Mouse (Mus musculus): ENCODE data around the gene Ttc7b. TPM values are rescaled to one million over a fixed set of nuclear protein-coding genes. Genes with fewer than 3 reads are reported as not detected.

Gene Ttc7b
- polyA plus RNA-seq, 1 experiment from 2014 or later, result 4.0 TPM

DNA sequence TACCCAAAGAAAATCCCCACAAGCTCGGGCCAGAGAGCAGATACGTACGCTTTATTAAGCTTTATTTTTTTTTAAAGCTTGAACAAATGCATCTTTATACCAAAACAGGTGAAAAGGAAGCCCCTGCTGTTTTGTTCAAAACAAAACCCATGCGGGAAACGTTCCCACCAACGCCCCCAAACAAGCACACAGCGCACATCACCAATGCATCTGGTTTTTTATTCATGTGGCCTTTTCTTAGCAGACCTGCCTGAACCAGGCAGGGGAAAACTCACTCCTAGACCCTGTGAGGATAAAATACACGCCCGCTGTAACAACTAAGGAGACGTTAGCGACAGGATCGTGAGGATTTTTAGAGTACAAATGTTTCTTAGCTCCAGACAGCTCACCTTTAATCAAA lies 14.4 kb upstream of the Ttc7b start:
- Histone ChIP-seq H3K27me3 (replicated peaks; ENCODE audit: control insufficient read depth, insufficient read depth, low read length) (no peaks in the 10 kb centered on the region), H3K36me3 (ENCODE audit: control insufficient read depth, insufficient read depth) (no peaks in the 10 kb centered on the region), H3K27ac (ENCODE audit: low read depth, low read length) (no peak overlapping the region), H3K4me2 (replicated peaks; ENCODE audit: low read depth) (no peak overlapping the region), H3K4me1 (replicated peaks; ENCODE audit: control insufficient read depth, insufficient read depth, low read length) (no peaks in the 10 kb centered on the region), H3K9me3 (ENCODE audit: control insufficient read depth) (no peaks in the 10 kb centered on the region), H3K9ac (ENCODE audit: low read depth, low read length) (no peak overlapping the region), H3K4me3 (ENCODE audit: low read depth, low read length) (no peak overlapping the region)
- ATAC-seq, result no peak
- TF ChIP-seq CTCF (IDR thresholded peaks at IDR 0.05; ENCODE audit: low read depth), result no peak
- 87% methylated on average over 12 of the region's 12 CpGs for WGBS

DNA sequence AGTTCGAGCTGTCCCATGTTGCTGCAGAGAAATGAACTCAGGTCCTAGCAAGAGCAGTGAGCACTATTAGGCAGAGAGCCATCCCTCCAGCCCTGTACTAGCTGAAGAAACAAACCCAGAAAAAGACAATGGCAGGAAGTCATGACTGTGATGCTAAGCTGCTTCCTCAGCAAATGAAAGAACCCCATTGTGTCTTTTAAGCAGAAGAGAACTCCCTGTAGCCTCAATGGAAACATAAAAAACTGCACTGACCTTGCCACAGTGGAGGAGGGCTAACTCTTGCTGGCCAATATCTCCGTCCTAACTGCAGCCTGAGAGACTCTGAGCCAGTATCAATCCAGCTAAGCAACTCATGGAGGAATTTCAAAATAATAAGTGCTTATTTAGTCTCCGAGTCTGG lies 13.4 kb upstream of the Ttc7b start:
- no peak overlapping the region for H3K4me2 ChIP-seq (replicated peaks; ENCODE audit: low read depth)
- H3K4me1 ChIP-seq (replicated peaks; ENCODE audit: control insufficient read depth, insufficient read depth, low read length), result 0 out of 2 replicates have a peak, but pooled peaks cover 4% of the 10 kb centered on the region
- H3K4me3 ChIP-seq (ENCODE audit: low read depth, low read length), result no peak overlapping the region
- WGBS, result 53% methylated on average over 3 of the region's 3 CpGs
- no peak for ATAC-seq
- H3K27me3 ChIP-seq (replicated peaks; ENCODE audit: control insufficient read depth, insufficient read depth, low read length), result no peaks in the 10 kb centered on the region
- H3K9me3 ChIP-seq (ENCODE audit: control insufficient read depth), result no peaks in the 10 kb centered on the region
- no peak overlapping the region for H3K9ac ChIP-seq (ENCODE audit: low read depth, low read length)
- no peak overlapping the region for H3K27ac ChIP-seq (ENCODE audit: low read depth, low read length)
- TF ChIP-seq CTCF (IDR thresholded peaks at IDR 0.05; ENCODE audit: low read depth), result no peak
- no peaks in the 10 kb centered on the region for H3K36me3 ChIP-seq (ENCODE audit: control insufficient read depth, insufficient read depth)

DNA sequence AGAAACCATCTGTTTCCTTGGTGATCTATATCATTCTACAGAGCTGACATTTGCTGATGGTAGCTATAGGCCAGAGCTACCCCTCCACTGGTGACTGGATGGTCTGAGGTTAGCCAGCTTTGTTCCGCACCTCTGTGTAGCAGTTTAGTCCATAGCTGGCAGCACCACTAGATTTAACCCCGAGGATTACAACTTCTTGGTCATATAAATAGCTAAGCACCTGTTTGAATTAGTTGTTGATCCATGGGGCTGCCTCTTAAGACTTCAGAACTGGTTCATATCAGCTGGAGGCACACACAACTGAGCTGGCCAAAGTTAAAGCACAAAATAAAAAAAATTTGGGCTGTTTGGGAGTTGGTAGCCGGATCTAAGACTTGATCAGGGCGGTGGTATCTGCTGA lies 12.6 kb upstream of the Ttc7b start:
- 80% methylated on average over 4 of the region's 4 CpGs for WGBS
- Histone ChIP-seq H3K36me3 (ENCODE audit: control insufficient read depth, insufficient read depth) (no peaks in the 10 kb centered on the region), H3K9ac (ENCODE audit: low read depth, low read length) (no peak overlapping the region), H3K4me3 (ENCODE audit: low read depth, low read length) (no peak overlapping the region), H3K9me3 (ENCODE audit: control insufficient read depth) (no peaks in the 10 kb centered on the region), H3K27ac (ENCODE audit: low read depth, low read length) (no peak overlapping the region), H3K27me3 (replicated peaks; ENCODE audit: control insufficient read depth, insufficient read depth, low read length) (no peaks in the 10 kb centered on the region), H3K4me1 (replicated peaks; ENCODE audit: control insufficient read depth, insufficient read depth, low read length) (0 out of 2 replicates have a peak, but pooled peaks cover 5% of the 10 kb centered on the region), H3K4me2 (replicated peaks; ENCODE audit: low read depth) (no peak overlapping the region)
- ATAC-seq, result no peak
- no peak for TF ChIP-seq CTCF (IDR thresholded peaks at IDR 0.05; ENCODE audit: low read depth)

DNA sequence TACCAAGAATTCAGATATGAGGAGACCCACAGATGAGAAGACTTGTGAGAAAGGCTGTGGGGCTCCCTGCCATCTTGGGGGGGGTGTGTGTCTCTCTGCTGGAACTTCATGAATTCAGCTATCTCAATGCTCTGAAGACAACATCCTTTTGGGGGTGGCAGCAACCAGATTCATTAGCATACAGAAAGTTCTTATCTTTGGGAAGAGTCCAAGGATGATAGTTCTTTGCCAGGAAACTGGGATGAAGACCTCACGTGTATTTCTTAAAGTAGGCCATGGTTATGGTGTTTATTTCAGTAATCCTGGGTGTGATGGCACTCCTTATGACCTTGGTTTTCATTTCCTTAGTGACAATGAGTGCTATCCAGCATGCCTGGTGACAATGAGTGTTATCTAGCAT lies 11.1 kb upstream of the Ttc7b start:
- no peak overlapping the region for H3K4me3 ChIP-seq (ENCODE audit: low read depth, low read length)
- no peak overlapping the region for H3K27ac ChIP-seq (ENCODE audit: low read depth, low read length)
- no peaks in the 10 kb centered on the region for H3K27me3 ChIP-seq (replicated peaks; ENCODE audit: control insufficient read depth, insufficient read depth, low read length)
- 35% methylated on average over 1 of the region's 1 CpGs for WGBS
- no peaks in the 10 kb centered on the region for H3K9me3 ChIP-seq (ENCODE audit: control insufficient read depth)
- ATAC-seq, result no peak
- H3K9ac ChIP-seq (ENCODE audit: low read depth, low read length), result no peak overlapping the region
- 0 out of 2 replicates have a peak, but pooled peaks cover 5% of the 10 kb centered on the region for H3K4me1 ChIP-seq (replicated peaks; ENCODE audit: control insufficient read depth, insufficient read depth, low read length)
- no peak for TF ChIP-seq CTCF (IDR thresholded peaks at IDR 0.05; ENCODE audit: low read depth)
- H3K36me3 ChIP-seq (ENCODE audit: control insufficient read depth, insufficient read depth), result no peaks in the 10 kb centered on the region
- H3K4me2 ChIP-seq (replicated peaks; ENCODE audit: low read depth), result no peak overlapping the region

DNA sequence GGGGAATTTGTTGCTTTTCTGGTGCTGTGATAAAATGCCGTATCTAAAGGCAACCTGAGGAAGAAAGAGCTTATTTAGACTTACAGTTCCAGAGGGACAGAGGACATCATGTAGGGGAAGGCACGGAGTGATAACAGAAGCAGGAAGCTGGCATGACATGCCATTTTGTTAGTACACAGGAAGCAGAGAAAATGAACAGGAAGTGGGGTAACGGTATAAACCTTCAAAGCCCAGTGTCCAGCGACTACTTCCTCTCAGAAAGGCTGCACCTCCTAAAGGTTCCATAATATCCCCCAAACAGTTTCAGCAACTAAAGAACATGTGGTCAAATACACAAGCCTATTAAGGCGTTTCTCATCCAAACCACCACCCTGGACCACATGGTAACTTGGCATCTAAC lies 10.2 kb upstream of the Ttc7b start:
- H3K27me3 ChIP-seq (replicated peaks; ENCODE audit: control insufficient read depth, insufficient read depth, low read length), result no peaks in the 10 kb centered on the region
- H3K4me3 ChIP-seq (ENCODE audit: low read depth, low read length), result no peak overlapping the region
- H3K9ac ChIP-seq (ENCODE audit: low read depth, low read length), result no peak overlapping the region
- H3K36me3 ChIP-seq (ENCODE audit: control insufficient read depth, insufficient read depth), result no peaks in the 10 kb centered on the region
- TF ChIP-seq CTCF (IDR thresholded peaks at IDR 0.05; ENCODE audit: low read depth), result no peak
- H3K4me2 ChIP-seq (replicated peaks; ENCODE audit: low read depth), result no peak overlapping the region
- 0 out of 2 replicates have a peak, but pooled peaks cover 5% of the 10 kb centered on the region for H3K4me1 ChIP-seq (replicated peaks; ENCODE audit: control insufficient read depth, insufficient read depth, low read length)
- ATAC-seq, result no peak
- H3K9me3 ChIP-seq (ENCODE audit: control insufficient read depth), result no peaks in the 10 kb centered on the region
- no peak overlapping the region for H3K27ac ChIP-seq (ENCODE audit: low read depth, low read length)
- WGBS, result 71% methylated on average over 5 of the region's 5 CpGs

DNA sequence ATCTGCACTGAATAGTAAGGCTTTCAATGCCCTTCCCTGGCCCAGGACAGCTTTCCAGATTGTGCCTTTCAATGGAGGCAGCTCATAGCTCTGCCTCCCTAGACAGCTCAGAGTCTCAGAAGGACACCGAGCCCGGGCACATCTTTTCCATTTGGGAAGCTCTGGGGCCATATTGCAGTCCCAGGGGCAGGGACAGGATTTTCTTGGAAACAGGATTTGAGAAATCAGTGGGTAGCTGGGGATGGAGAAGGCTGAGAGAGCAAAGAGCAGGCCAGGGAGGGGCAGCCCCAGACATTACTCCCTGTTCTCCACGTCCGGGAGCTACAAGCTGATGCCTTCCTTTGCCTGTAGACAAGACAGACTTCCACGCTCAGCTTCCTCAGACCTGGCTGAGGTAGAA lies 9.0 kb upstream of the Ttc7b start:
- no peak for ATAC-seq
- H3K27me3 ChIP-seq (replicated peaks; ENCODE audit: control insufficient read depth, insufficient read depth, low read length), result no peaks in the 10 kb centered on the region
- WGBS, result 88% methylated on average over 5 of the region's 5 CpGs
- no peak overlapping the region for H3K4me3 ChIP-seq (ENCODE audit: low read depth, low read length)
- no peak for TF ChIP-seq CTCF (IDR thresholded peaks at IDR 0.05; ENCODE audit: low read depth)
- no peak overlapping the region for H3K4me2 ChIP-seq (replicated peaks; ENCODE audit: low read depth)
- 0 out of 2 replicates have a peak, but pooled peaks cover 5% of the 10 kb centered on the region for H3K4me1 ChIP-seq (replicated peaks; ENCODE audit: control insufficient read depth, insufficient read depth, low read length)
- H3K9me3 ChIP-seq (ENCODE audit: control insufficient read depth), result no peaks in the 10 kb centered on the region
- no peak overlapping the region for H3K9ac ChIP-seq (ENCODE audit: low read depth, low read length)
- no peaks in the 10 kb centered on the region for H3K36me3 ChIP-seq (ENCODE audit: control insufficient read depth, insufficient read depth)
- H3K27ac ChIP-seq (ENCODE audit: low read depth, low read length), result no peak overlapping the region

DNA sequence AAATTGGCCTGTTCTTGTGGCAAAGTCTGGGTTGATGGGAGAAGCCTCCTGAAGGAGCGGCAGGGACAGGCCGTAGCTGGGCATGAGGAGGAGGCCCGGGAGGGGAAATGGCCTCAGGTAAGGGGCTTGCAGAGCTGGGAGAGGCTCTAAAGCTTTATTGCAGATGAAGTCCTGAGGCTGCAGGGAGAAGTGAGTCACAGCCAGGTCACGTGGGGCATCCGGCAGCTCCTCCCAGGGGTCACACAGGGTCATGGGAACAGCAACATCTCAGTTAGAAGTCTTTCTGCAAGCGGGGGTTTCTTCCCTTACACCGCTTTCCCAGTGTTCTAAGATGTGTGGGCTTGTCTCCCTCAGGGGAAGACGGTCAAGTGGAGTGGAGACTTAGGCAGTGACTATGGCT lies 8.5 kb upstream of the Ttc7b start:
- H3K36me3 ChIP-seq (ENCODE audit: control insufficient read depth, insufficient read depth), result no peaks in the 10 kb centered on the region
- WGBS, result 20% methylated on average over 8 of the region's 8 CpGs
- peak; percentile 67 for ATAC-seq
- 0 out of 2 replicates have a peak, but pooled peaks cover 5% of the 10 kb centered on the region for H3K4me1 ChIP-seq (replicated peaks; ENCODE audit: control insufficient read depth, insufficient read depth, low read length)
- H3K27me3 ChIP-seq (replicated peaks; ENCODE audit: control insufficient read depth, insufficient read depth, low read length), result no peaks in the 10 kb centered on the region
- peak overlapping the region; percentile 11; the same call in 1 of the 2 replicates for H3K27ac ChIP-seq (ENCODE audit: low read depth, low read length)
- no peak overlapping the region for H3K4me3 ChIP-seq (ENCODE audit: low read depth, low read length)
- no peak for TF ChIP-seq CTCF (IDR thresholded peaks at IDR 0.05; ENCODE audit: low read depth)
- H3K9me3 ChIP-seq (ENCODE audit: control insufficient read depth), result no peaks in the 10 kb centered on the region
- H3K9ac ChIP-seq (ENCODE audit: low read depth, low read length), result no peak overlapping the region
- peak overlapping the region; percentile 41 for H3K4me2 ChIP-seq (replicated peaks; ENCODE audit: low read depth)
